Mouse (Mus musculus) right cerebral cortex, adult 2 months (tissue): ENCODE results near the gene Acot6.

ENCODE experiments used
- DNase-seq, 2 experiments: peaks; one replicate each; pipeline ENCODE4 v3.0.0; 2021 to 2022; ENCODE audit warnings: low spot score in 2 of 2

Gene Acot6

GRCm38 (mm10) chr12:84152352-84153190, 52.1 kb downstream of the Acot6 start:
- DNase-seq = no peak

GRCm38 (mm10) chr12:84153414-84153813, 53.0 kb downstream of the Acot6 start:
- no peak for DNase-seq

- no peak for DNase-seq
These were observed 54.5 kb downstream of the Acot6 start for GRCm38 (mm10) chr12:84154786-84155522.

- DNase-seq = no peak
These were observed 55.0 kb downstream of the Acot6 start for GRCm38 (mm10) chr12:84155523-84155871.

GRCm38 (mm10) chr12:84156210-84156609, 55.8 kb downstream of the Acot6 start:
- DNase-seq = no peak

- no peak for DNase-seq
These were observed 57.7 kb downstream of the Acot6 start for GRCm38 (mm10) chr12:84158156-84158555.

- DNase-seq = no peak
These were observed 60.0 kb downstream of the Acot6 start for GRCm38 (mm10) chr12:84160491-84160890.
